Mouse (Mus musculus): Measurements from ENCODE around the gene Celf1.
"Not testable (repeated sequence)": the region's sequence is repeated elsewhere in the genome, so short reads cannot be mapped to it uniquely, and the experiment has no call there.

Celf1 gene

GRCm38 (mm10) chr2:90940233-90941229, at the start of gene Celf1:
Celf1 (plus strand) TSS chr2:90940382.
- DNase-seq (ENCODE audit: low spot score), result peak; percentile 90

DNA sequence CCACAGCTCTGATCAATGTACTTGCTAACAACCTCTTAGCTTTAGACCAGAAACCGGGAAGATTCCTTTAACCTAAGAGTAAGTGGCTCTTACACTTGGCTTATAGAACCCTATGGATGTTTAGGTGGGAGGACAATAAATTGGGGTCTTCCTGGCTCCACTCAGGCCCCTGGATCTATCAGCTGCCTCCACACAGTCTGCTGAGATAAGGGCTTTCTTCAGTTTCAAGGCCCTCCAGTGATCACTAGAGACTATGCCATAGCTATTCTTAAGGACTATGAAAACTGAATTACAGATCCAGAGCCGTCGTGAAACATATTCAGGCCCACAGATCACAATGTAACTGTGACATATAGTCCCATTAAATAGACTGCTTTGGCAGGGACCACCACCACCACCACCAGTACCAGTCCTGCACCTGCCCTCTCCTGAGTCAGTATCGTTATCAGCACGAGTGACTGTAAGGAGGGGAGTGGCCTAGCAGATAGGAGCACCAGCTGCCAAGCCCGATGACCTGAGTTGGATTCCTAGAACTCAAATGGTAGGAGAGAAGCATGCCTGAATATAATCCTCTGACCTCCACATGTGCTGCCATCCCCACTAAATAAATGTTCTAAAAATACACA, 46.4 kb upstream of the Celf1 start:
- DNase-seq (ENCODE audit: low spot score), result peak; percentile 29

DNA sequence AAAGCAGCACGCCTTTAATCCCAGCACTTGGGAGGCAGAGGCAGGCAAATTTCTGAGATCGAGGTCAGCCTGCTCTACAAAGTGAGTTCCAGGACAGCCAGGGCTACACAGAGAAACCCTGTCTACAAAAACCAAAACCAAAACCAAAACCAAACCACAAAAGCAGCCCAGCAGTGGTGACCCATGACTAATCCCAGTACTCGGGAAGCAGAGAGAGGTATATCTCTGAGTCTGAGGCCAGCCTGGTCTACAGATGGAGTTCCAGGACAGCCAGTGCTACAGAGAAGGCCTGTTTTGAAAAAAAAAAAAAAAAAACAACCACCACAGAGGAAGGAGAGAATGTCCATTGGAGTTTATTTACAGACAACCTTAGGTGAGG, 45.9 kb upstream of the Celf1 start:
- not testable (repeated sequence) for DNase-seq (ENCODE audit: low spot score)

DNA sequence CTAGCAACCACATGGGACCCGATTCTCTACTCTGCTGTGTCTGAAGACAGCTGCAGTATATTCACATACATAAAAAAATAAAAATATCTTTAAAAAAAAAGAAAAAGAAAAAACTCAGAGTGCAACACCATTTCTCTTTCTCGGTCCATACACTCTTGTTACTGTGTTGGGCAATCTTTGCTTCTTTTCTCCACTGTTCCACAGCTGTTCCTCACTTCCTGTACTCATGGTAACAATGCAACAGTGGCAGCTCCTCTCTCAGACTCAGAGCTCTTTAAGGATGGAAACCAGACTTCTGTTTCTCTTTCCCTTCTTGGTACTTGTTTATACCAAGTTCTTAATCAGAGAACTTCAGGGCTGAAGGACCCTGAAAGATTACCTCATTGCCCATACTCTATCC, 36.8 kb upstream of the Celf1 start:
- no peak for DNase-seq (ENCODE audit: low spot score)

GRCm38 (mm10) chr2:90904076-90904855, 35.9 kb upstream of the Celf1 start, which contains the start of the genes Kbtbd4 and Ndufs3:
Kbtbd4 (plus strand) TSS chr2:90904740.
Ndufs3 (minus strand) TSS chr2:90904827.
- DNase-seq (ENCODE audit: low spot score), result peak; percentile 96

DNA sequence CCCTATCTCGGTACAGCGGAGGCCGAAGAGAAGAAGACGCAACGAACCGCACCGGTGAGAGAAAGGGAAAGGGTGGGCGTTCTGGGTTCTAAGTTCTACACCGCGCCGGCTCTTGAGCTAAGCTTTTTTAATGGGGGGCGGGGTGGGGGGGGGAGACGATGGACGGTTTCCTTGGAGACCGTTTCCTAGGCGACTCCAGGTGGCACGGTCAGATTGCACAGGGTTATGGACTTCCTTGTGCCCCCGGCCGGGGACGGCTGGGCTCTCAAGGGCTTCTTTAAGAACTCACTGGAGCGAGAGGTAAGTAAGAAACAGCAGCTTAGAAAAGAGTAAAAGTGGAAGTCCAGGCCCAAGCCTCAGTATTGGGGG, 35.3 kb upstream of the Celf1 start:
- peak; percentile 68 for DNase-seq (ENCODE audit: low spot score)

DNA sequence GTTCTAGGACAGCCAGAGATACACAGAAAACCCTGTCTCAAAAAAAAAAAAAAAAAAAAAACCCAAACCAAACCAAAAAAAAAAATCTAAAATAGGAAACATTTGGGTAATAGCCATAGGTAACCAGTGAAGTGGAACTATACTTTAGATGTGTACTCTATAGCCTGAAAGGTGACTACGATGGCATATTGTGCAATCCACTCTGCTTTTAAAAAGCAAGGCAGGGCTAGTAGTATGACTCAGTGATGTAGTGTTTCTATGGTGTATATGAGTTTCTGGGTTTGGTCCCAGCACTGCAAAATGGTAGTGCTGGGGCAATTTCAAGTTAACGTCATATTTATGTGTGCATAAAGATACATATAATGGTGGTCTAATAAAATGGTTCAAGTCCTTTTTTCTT, 33.5 kb upstream of the Celf1 start:
- DNase-seq (ENCODE audit: low spot score), result no peak

DNA sequence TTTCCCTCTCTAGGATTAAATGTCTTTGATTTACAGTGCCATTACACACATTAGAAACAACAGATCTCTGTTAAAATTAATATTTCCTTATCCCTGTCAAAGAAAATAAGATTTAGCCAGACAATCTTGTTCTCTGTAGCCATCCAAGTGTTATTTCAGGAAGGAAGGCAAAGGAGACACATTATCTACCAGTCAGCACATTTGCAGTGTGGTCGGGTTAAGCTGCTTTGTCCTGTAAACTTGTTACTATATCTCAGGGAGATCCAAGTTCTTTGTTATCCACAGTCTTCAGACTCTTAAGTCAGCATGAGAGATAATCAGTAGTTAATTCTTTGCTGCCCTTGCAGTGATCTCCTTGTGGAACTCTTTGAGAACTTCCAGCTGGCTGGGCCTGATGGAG, 29.3 kb upstream of the Celf1 start:
- DNase-seq (ENCODE audit: low spot score), result no peak

DNA sequence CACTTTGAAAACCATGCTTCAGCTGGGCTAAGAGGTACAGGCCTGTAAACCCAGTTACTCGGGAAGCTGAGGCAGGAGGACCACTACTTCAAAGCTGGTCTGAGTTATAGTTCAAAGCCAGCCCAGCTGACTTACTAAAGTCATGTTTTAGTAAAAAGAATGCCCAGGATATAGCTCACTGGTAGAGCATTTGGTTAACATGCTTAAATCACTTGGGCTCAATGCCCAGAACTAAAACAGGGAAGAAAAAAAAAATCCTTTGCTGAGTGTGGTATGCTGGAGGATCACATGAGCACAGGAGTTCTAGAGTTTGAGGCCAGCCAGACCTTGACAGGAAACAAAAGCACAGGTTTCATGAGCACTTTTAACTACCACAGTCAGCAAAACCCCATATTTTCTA, 28.5 kb upstream of the Celf1 start:
- DNase-seq (ENCODE audit: low spot score), result no peak

- DNase-seq (ENCODE audit: low spot score), result no peak
Measured at GRCm38 (mm10) chr2:90913671-90914070, 26.5 kb upstream of the Celf1 start.

DNA sequence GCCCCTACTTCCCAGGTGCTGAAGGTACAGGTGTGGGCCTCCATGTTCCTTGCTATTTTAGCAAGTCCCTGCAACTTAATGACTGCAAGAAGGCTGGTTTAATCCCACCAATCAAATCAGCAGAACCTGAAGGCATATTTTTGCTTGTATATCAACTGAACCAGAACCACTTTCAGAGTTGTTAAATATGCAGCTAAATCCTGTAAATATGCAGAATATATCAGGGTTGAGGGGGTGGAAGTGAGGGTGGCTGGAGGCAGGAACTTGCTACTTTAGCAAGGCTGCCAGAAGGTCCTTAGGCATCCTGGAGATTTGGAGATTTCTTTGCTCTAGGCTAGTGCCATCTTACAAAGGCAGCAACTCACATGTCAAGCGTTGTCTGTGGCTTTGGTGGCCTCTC, 24.7 kb upstream of the Celf1 start:
- DNase-seq (ENCODE audit: low spot score), result no peak

- peak; percentile 51 for DNase-seq (ENCODE audit: low spot score)
Measured at GRCm38 (mm10) chr2:90916560-90917232, 23.5 kb upstream of the Celf1 start.

DNA sequence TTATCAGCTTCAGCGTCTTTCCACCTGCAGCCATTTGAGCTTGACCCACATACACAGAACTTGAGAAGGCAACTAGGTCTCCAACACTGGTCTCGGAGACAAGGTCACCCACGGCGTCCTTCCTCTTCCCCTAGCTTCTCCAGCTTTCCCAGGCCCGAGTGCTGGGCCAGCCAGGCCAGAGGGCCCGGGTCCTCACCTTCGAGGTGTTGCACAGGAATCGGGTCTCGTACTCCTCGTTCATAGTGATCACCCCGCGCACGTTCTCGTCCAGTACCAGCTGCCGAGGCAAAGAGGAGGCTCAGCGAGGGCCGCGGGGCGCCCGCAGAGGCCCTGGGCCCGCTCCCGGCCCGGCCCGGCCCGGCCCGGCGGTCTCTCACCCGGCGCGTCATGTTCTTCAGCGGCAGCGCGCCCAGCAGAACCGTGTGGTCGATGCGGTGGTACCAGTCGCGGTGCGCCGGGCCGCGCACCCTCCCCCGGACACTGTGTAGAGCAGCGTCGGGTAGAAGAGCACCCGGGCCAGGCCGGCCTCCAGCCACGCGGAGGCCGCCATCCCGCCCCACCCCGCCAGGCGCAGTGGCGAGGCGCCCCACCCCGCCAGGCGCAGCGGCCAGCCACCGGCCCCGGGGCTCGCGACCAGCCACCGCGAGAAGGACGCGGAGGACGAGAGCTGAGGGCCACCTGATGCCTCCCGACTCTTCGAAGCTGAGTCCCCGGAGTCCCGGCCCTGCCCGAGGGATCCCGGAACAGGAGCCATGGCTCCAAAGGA, 22.8 kb upstream of the Celf1 start:
- DNase-seq (ENCODE audit: low spot score), result peak; percentile 66

DNA sequence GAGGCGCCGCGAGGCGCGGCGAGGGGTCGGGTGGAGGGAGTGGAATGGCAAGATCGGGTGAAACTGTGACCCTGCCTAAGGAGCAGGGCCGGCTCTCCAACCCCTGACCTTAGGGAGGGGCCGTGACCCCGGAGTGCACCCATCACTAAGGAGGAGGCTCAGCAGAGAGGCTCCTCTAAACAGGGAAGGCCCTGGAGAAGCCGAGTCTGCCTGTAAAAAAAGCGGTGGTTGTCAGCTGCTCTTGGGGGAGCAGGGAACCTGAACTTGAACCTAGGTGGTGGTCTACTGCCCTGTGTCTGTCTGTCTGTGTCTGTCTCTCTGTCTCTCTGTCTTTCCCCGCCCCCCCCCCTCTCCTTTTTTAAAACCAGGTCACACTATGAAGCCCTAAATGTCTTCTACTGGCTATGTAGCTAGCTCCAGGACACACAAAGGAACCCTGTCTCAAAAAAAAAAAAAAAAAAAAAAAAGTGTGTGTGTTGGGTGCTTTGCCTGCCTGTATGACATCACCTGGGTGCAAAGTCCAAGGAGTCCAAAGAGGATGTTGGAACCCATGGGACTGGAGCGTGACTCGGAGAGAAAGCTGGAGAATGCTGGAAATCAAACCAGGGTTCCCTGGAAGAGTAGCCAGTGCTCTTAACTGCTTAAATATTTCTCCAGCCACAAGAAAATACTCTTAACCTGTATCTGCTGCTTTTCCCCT, 22.0 kb upstream of the Celf1 start:
- no peak for DNase-seq (ENCODE audit: low spot score)

DNA sequence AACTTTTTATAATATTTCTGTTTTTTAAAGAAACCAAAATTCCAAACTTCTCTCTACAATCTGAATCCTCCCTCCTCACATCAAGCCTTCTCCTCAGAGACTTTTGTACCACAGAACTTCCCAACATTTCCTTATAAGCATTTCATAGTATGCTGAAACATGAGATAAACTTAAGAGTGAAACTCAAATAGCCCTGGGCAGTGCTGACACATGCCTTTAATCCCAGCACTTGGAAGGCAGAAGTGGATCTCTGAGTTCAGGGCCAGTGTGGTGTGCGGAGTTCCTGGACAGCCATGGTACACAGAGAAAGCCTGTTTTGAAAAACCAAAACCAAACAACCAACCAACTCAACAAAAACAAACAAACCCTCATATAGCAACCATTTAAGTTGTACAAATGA, 19.0 kb upstream of the Celf1 start:
- no peak for DNase-seq (ENCODE audit: low spot score)

GRCm38 (mm10) chr2:90922636-90923035, 17.5 kb upstream of the Celf1 start:
- DNase-seq (ENCODE audit: low spot score), result no peak

DNA sequence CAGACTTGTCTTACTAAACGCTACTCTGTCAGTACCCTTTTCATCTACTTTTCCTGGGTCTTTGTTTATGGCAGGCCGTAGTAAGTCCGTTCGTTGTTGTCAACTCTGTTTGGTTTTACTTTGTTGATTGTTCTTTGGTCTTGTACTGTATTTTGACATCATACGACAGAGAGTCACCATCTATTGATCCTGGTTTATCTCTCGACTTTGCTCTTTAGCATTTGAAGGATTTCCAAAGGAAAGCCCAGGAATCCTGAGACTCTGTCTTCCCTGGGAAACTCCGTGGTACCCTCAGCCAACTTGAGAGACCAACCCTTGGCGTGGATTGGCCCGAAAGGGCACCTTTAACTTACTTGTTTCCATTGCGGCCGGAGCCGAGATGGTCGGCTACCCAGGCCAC, 11.6 kb upstream of the Celf1 start:
- no peak for DNase-seq (ENCODE audit: low spot score)

- no peak for DNase-seq (ENCODE audit: low spot score)
Measured at GRCm38 (mm10) chr2:90931829-90932228, 8.4 kb upstream of the Celf1 start.

DNA sequence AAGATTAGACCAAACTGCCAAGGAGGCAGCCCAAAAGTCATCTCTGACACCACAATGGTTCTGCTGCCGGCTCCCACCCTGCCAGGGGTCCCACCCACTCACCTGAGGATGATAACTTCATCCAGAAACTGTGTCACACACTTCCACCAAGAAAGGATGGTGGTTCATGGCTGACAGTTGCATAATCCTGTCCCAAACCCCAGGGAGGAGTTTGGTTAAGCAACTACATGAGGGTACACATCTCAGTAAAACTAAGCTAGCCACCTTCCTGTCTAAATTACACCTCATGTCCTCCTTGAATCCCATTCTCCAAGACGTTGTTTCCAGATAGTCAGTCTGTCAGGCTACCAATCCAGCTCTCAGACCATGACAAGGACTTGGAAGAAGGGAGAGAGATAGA, 7.9 kb upstream of the Celf1 start:
- no peak for DNase-seq (ENCODE audit: low spot score)

GRCm38 (mm10) chr2:90938362-90938761, 1.8 kb upstream of the Celf1 start:
- DNase-seq (ENCODE audit: low spot score), result no peak

- DNase-seq (ENCODE audit: low spot score), result no peak
Measured at GRCm38 (mm10) chr2:90939750-90940149, 432 bp upstream of the Celf1 start.

Data from embryo, embryonic 10 days (tissue).